Mouse (Mus musculus): Measurements from ENCODE around the gene Scn8a.

Scn8a gene

DNA sequence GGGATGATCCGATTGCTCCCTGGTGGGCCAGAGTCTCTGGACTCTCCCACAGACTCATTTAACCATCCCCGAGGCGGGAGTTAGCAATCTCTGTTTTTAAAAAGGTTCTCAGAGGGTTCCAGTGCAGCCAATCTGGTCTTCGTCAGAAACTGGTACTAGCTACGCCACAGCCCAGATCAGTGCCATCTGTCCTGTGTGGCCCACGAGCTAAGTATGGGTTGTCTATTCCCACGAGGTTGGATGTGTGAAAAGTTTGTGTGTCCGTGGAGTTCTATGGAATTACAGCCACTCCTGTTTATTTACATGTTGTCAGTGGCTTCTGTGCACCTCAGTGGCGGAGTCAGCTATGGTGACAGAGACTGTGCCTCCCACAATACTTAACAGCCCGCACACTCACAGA is 81.8 kb downstream of the Scn8a start:
- Histone ChIP-seq H3K4me1 (replicated peaks; ENCODE audit: low read depth, low read length) (peaks cover 3% of the 10 kb centered on the region; the same call in 1 of the 2 replicates), H3K4me3 (replicated peaks; ENCODE audit: low read length) (no peak overlapping the region), H3K9me3 (ENCODE audit: low read length) (peaks cover 13% of the 10 kb centered on the region), H3K36me3 (ENCODE audit: insufficient read depth, low read length) (no peaks in the 10 kb centered on the region), H3K27me3 (ENCODE audit: insufficient read depth, low read length) (0 out of 2 replicates have a peak, but pooled peaks cover 5% of the 10 kb centered on the region)
- TF ChIP-seq NANOG (IDR thresholded peaks at IDR 0.05; ENCODE audit: borderline replicate concordance, low read length), result no peak
- TF ChIP-seq POU5F1 (IDR thresholded peaks at IDR 0.05; ENCODE audit: borderline replicate concordance, low read length), result no peak
- TF ChIP-seq CTCF (conservative IDR thresholded peaks at IDR 0.05; ENCODE audit: low read length), result no peak

DNA sequence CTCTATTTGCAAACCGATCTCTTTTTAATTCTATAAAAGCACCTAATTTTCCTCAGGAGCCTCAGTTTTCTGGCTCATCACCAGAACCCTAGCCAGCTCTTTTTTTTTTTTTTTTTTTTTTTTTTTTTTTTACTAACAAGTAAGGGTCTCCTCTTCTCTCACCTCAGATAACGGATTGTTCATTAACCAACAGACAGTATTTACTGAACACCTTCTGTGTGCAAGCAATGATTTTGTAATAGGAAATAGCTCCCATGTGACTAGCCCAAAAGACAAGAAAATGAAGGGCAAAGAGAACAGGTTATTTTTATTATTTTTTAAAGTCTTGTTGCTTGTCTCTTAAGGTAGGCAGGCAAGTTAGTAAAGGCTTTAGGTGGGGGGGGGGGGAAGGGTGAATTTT is 82.6 kb downstream of the Scn8a start:
- Histone ChIP-seq H3K4me1 (replicated peaks; ENCODE audit: low read depth, low read length) (peaks cover 3% of the 10 kb centered on the region; the same call in 1 of the 2 replicates), H3K4me3 (replicated peaks; ENCODE audit: low read length) (no peak overlapping the region), H3K27me3 (ENCODE audit: insufficient read depth, low read length) (0 out of 2 replicates have a peak, but pooled peaks cover 5% of the 10 kb centered on the region), H3K36me3 (ENCODE audit: insufficient read depth, low read length) (no peaks in the 10 kb centered on the region), H3K9me3 (ENCODE audit: low read length) (peaks cover 13% of the 10 kb centered on the region)
- TF ChIP-seq NANOG (IDR thresholded peaks at IDR 0.05; ENCODE audit: borderline replicate concordance, low read length) (no peak), CTCF (conservative IDR thresholded peaks at IDR 0.05; ENCODE audit: low read length) (no peak), POU5F1 (IDR thresholded peaks at IDR 0.05; ENCODE audit: borderline replicate concordance, low read length) (no peak)

DNA sequence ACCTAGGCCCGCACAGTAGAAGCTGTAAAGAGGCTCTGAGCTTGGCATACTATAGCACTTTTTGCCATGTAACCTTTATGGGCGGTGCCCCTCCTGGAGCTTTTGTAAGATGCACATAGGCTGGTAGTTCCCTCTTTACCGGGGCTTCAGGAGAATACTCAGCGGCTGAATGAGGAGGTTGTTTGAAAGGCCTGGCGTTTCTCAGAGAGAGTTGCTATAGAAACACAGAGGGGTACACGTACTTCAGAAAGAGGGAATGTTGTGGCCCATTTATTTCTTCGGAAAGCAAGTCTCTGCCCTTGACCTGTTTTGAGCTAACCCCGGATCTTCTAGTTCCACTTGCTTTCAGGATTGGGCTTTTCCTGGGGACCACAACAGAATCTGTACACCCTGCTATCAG is 83.2 kb downstream of the Scn8a start:
- peaks cover 13% of the 10 kb centered on the region for H3K9me3 ChIP-seq (ENCODE audit: low read length)
- no peak overlapping the region for H3K4me3 ChIP-seq (replicated peaks; ENCODE audit: low read length)
- H3K27me3 ChIP-seq (ENCODE audit: insufficient read depth, low read length), result 0 out of 2 replicates have a peak, but pooled peaks cover 5% of the 10 kb centered on the region
- H3K4me1 ChIP-seq (replicated peaks; ENCODE audit: low read depth, low read length), result peaks cover 3% of the 10 kb centered on the region; the same call in 1 of the 2 replicates
- no peaks in the 10 kb centered on the region for H3K36me3 ChIP-seq (ENCODE audit: insufficient read depth, low read length)
- TF ChIP-seq NANOG (IDR thresholded peaks at IDR 0.05; ENCODE audit: borderline replicate concordance, low read length), result no peak
- TF ChIP-seq CTCF (conservative IDR thresholded peaks at IDR 0.05; ENCODE audit: low read length), result no peak
- no peak for TF ChIP-seq POU5F1 (IDR thresholded peaks at IDR 0.05; ENCODE audit: borderline replicate concordance, low read length)

DNA sequence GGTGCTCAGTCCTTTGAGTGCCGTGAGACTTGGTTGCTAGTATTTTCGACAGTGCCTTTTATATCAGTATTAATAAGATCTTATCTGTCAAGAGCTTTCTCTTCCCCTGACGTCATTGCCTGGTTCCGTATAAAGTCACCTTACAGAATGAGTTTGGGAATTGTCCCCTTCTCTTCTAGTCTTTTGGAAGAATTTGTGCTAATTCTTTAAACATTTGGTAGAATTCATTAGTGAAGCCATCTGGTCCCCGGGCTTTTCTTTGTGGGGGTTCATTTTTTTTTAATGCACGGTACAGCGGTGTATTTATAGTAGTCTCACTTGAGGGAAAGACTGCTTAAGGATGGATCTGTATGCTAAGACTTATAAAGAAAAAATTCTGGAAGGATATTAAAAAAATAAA is 84.3 kb downstream of the Scn8a start:
- Histone ChIP-seq H3K27me3 (ENCODE audit: insufficient read depth, low read length) (0 out of 2 replicates have a peak, but pooled peaks cover 5% of the 10 kb centered on the region), H3K9me3 (ENCODE audit: low read length) (peaks cover 13% of the 10 kb centered on the region), H3K4me3 (replicated peaks; ENCODE audit: low read length) (no peak overlapping the region), H3K4me1 (replicated peaks; ENCODE audit: low read depth, low read length) (peaks cover 3% of the 10 kb centered on the region; the same call in 1 of the 2 replicates), H3K36me3 (ENCODE audit: insufficient read depth, low read length) (no peaks in the 10 kb centered on the region)
- no peak for TF ChIP-seq NANOG (IDR thresholded peaks at IDR 0.05; ENCODE audit: borderline replicate concordance, low read length)
- no peak for TF ChIP-seq CTCF (conservative IDR thresholded peaks at IDR 0.05; ENCODE audit: low read length)
- no peak for TF ChIP-seq POU5F1 (IDR thresholded peaks at IDR 0.05; ENCODE audit: borderline replicate concordance, low read length)

GRCm38 (mm10) chr15:100954751-100955150 is 85.1 kb downstream of the Scn8a start:
- 0 out of 2 replicates have a peak, but pooled peaks cover 5% of the 10 kb centered on the region for H3K27me3 ChIP-seq (ENCODE audit: insufficient read depth, low read length)
- H3K9me3 ChIP-seq (ENCODE audit: low read length), result peaks cover 13% of the 10 kb centered on the region
- H3K36me3 ChIP-seq (ENCODE audit: insufficient read depth, low read length), result no peaks in the 10 kb centered on the region
- no peaks in the 10 kb centered on the region; the same call in 1 of the 2 replicates for H3K4me1 ChIP-seq (replicated peaks; ENCODE audit: low read depth, low read length)
- H3K4me3 ChIP-seq (replicated peaks; ENCODE audit: low read length), result no peak overlapping the region
- no peak for TF ChIP-seq POU5F1 (IDR thresholded peaks at IDR 0.05; ENCODE audit: borderline replicate concordance, low read length)
- TF ChIP-seq CTCF (conservative IDR thresholded peaks at IDR 0.05; ENCODE audit: low read length), result no peak
- TF ChIP-seq NANOG (IDR thresholded peaks at IDR 0.05; ENCODE audit: borderline replicate concordance, low read length), result no peak

DNA sequence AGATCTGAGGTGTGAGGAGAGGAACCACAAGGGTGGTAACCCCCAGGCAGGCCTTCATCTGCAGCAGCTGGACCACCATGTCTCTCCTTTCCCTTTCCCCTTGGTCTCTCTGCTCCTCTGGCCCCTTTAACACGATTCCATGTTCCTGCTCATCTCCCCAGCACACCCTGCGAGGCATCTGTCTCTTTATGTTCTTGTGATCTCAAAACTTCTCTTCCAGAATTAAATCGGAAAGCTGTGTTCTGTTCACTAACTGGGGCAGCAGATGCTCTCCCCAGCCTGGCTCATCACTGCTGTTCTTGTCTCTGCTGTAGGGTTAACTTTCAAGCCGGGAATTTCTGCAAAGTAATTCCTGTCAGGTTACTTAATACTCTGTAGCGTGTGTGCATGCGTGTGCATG is 91.3 kb downstream of the Scn8a start:
- H3K36me3 ChIP-seq (ENCODE audit: insufficient read depth, low read length), result no peaks in the 10 kb centered on the region
- peaks cover 6% of the 10 kb centered on the region; the same call in 1 of the 2 replicates for H3K27me3 ChIP-seq (ENCODE audit: insufficient read depth, low read length)
- H3K9me3 ChIP-seq (ENCODE audit: low read length), result no peaks in the 10 kb centered on the region
- H3K4me3 ChIP-seq (replicated peaks; ENCODE audit: low read length), result no peak overlapping the region
- no peak for TF ChIP-seq CTCF (conservative IDR thresholded peaks at IDR 0.05; ENCODE audit: low read length)
- no peak for TF ChIP-seq NANOG (IDR thresholded peaks at IDR 0.05; ENCODE audit: borderline replicate concordance, low read length)
- no peak for TF ChIP-seq POU5F1 (IDR thresholded peaks at IDR 0.05; ENCODE audit: borderline replicate concordance, low read length)
- peaks cover 6% of the 10 kb centered on the region for H3K4me1 ChIP-seq (replicated peaks; ENCODE audit: low read depth, low read length)

DNA sequence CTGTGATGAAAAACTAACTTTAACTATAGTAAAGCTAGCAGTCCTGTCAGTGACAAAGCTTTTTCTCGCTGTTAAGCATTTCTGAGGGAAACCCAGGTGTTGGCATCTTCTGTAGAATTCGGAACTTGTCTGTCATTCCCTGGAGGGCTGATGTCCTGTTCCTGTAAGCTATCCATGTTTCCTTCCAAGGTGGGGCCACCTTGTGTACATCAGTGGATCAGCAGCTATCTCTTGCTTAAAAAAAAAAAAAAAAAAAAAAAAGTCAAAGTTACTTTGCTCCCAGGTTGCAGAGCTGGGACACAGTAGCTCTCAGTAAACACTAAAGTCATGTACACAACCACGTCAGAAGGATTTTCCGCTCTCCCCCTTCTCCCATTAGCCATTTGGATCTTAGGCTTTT is 91.9 kb downstream of the Scn8a start:
- H3K27me3 ChIP-seq (ENCODE audit: insufficient read depth, low read length), result peaks cover 9% of the 10 kb centered on the region; the same call in 1 of the 2 replicates
- TF ChIP-seq POU5F1 (IDR thresholded peaks at IDR 0.05; ENCODE audit: borderline replicate concordance, low read length) (no peak), NANOG (IDR thresholded peaks at IDR 0.05; ENCODE audit: borderline replicate concordance, low read length) (no peak), CTCF (conservative IDR thresholded peaks at IDR 0.05; ENCODE audit: low read length) (no peak)
- no peak overlapping the region for H3K4me3 ChIP-seq (replicated peaks; ENCODE audit: low read length)
- H3K4me1 ChIP-seq (replicated peaks; ENCODE audit: low read depth, low read length), result peaks cover 6% of the 10 kb centered on the region
- no peaks in the 10 kb centered on the region for H3K9me3 ChIP-seq (ENCODE audit: low read length)
- H3K36me3 ChIP-seq (ENCODE audit: insufficient read depth, low read length), result no peaks in the 10 kb centered on the region

GRCm38 (mm10) chr15:100971443-100971842 is 101.8 kb downstream of the Scn8a start:
- TF ChIP-seq CTCF (conservative IDR thresholded peaks at IDR 0.05; ENCODE audit: low read length), result no peak
- no peak for TF ChIP-seq NANOG (IDR thresholded peaks at IDR 0.05; ENCODE audit: borderline replicate concordance, low read length)
- no peak for TF ChIP-seq POU5F1 (IDR thresholded peaks at IDR 0.05; ENCODE audit: borderline replicate concordance, low read length)
- Histone ChIP-seq H3K9me3 (ENCODE audit: low read length) (no peaks in the 10 kb centered on the region), H3K4me1 (replicated peaks; ENCODE audit: low read depth, low read length) (peaks cover 40% of the 10 kb centered on the region), H3K36me3 (ENCODE audit: insufficient read depth, low read length) (no peaks in the 10 kb centered on the region), H3K27me3 (ENCODE audit: insufficient read depth, low read length) (peaks cover 22% of the 10 kb centered on the region), H3K4me3 (replicated peaks; ENCODE audit: low read length) (no peak overlapping the region)

GRCm38 (mm10) chr15:100972795-100973194 is 103.1 kb downstream of the Scn8a start:
- TF ChIP-seq NANOG (IDR thresholded peaks at IDR 0.05; ENCODE audit: borderline replicate concordance, low read length) (no peak), POU5F1 (IDR thresholded peaks at IDR 0.05; ENCODE audit: borderline replicate concordance, low read length) (no peak), CTCF (conservative IDR thresholded peaks at IDR 0.05; ENCODE audit: low read length) (no peak)
- Histone ChIP-seq H3K27me3 (ENCODE audit: insufficient read depth, low read length) (peaks cover 14% of the 10 kb centered on the region), H3K4me3 (replicated peaks; ENCODE audit: low read length) (no peak overlapping the region), H3K4me1 (replicated peaks; ENCODE audit: low read depth, low read length) (peaks cover 40% of the 10 kb centered on the region), H3K9me3 (ENCODE audit: low read length) (no peaks in the 10 kb centered on the region), H3K36me3 (ENCODE audit: insufficient read depth, low read length) (no peaks in the 10 kb centered on the region)
